Mouse (Mus musculus): ENCODE results near the gene Zfp59.

GRCm38 (mm10) chr7:27789306-27789705, 49.1 kb upstream of the Zfp59 start:
- no peak for TF ChIP-seq CTCF (IDR thresholded peaks at IDR 0.05)
- TF ChIP-seq EP300 (IDR thresholded peaks at IDR 0.05), result no peak
